8 mouse cellular contexts compared by ENCODE assay signal in genomic region chr1:43163084-43163466, GRCm38 (mm10). TPM values are rescaled to one million over a fixed set of nuclear protein-coding genes. Genes with fewer than 3 reads are reported as not detected.
A peak's percentile ranks its signal among the peaks of the same experiment; 100 is the strongest.
DNase-seq lines count a peak whose midpoint lies in the region; ATAC-seq and TF ChIP-seq lines count a peak whose summit lies in the region.

No protein-coding gene starts in this region.

- intact Hi-C loops in gastrocnemius, adult 2 months (cut with DNase I): no loop called here

- H3K4me1 ChIP-seq in forebrain, embryonic 16.5 days (replicated peaks; ENCODE audit: control insufficient read depth, insufficient read depth, low read length): peaks cover 7% of the 10 kb centered on the region; the same call in 1 of the 2 replicates
- H3K4me1 ChIP-seq in liver, embryonic 13.5 days (replicated peaks): peaks cover 7% of the 10 kb centered on the region; the same call in 1 of the 2 replicates

- peak overlapping the region; percentile 83 for H3K27ac ChIP-seq in gastrocnemius, adult 2 months
- no peak overlapping the region for H3K27ac ChIP-seq in forebrain, embryonic 16.5 days (ENCODE audit: low read length)
- H3K27ac ChIP-seq in liver, embryonic 13.5 days: no peak overlapping the region

- H3K4me3 ChIP-seq in gastrocnemius, adult 2 months: peak overlapping the region; percentile 88
- H3K4me3 ChIP-seq in C2C12 (ENCODE audit: insufficient read depth, poor library complexity, severe bottlenecking): peak overlapping the region; percentile 82
- H3K4me3 ChIP-seq in forebrain, embryonic 16.5 days (replicated peaks; ENCODE audit: low read length): peak overlapping the region; percentile 85
- peak overlapping the region; percentile 54 for H3K4me3 ChIP-seq in liver, embryonic 13.5 days (replicated peaks)

- H3ac ChIP-seq in C2C12 (ENCODE audit: control insufficient read depth, insufficient read length, low read depth): peak overlapping the region; percentile 94

- H3K4me2 ChIP-seq in forebrain, embryonic 16.5 days (ENCODE audit: low read length): peak overlapping the region; percentile 98
- H3K4me2 ChIP-seq in liver, embryonic 13.5 days: peak overlapping the region; percentile 68

- no peak for ATAC-seq in forebrain, embryonic 16.5 days
- no peak for ATAC-seq in liver, embryonic 13.5 days (ENCODE audit: low read depth)

- 0% methylated on average over 5 of the region's 6 CpGs for WGBS in forebrain, embryonic 16.5 days
- whole genome bisulfite sequencing in liver, embryonic 13.5 days (ENCODE audit: insufficient replicate concordance): 2% methylated on average over 6 of the region's 6 CpGs

- H3K9me3 ChIP-seq in forebrain, embryonic 16.5 days (ENCODE audit: control insufficient read depth, low read length): peaks cover 4% of the 10 kb centered on the region; the same call in 1 of the 2 replicates
- no peaks in the 10 kb centered on the region for H3K9me3 ChIP-seq in liver, embryonic 13.5 days (replicated peaks)

- DNase-seq in gastrocnemius, adult 2 months: no peak
- no peak for DNase-seq in gastrocnemius, postnatal 4 days (ENCODE audit: low spot score in 2 of 2)
- no peak for DNase-seq in liver, embryonic 13.5 days
- no peak for DNase-seq in T-cell, adult 2 months (ENCODE audit: low spot score)
- no peak for DNase-seq in gastrocnemius, adult 18-20 months (ENCODE audit: low spot score)
- no peak for DNase-seq in left cerebral cortex, adult 11 months (ENCODE audit: low spot score)

- no peak for TF ChIP-seq CTCF in gastrocnemius, adult 2 months (IDR thresholded peaks at IDR 0.05)
- TF ChIP-seq CTCF in C2C12 (IDR thresholded peaks at IDR 0.05; ENCODE audit: control insufficient read depth, insufficient read depth, insufficient read length): no peak

- peaks cover 57% of the 10 kb centered on the region for H3K79me2 ChIP-seq in C2C12 (ENCODE audit: control insufficient read depth, insufficient read depth)

- peaks cover 44% of the 10 kb centered on the region for H3K36me3 ChIP-seq in C2C12 (ENCODE audit: control insufficient read depth, insufficient read depth)
- H3K36me3 ChIP-seq in forebrain, embryonic 16.5 days (ENCODE audit: control insufficient read depth, insufficient read depth): no peaks in the 10 kb centered on the region
- no peaks in the 10 kb centered on the region for H3K36me3 ChIP-seq in liver, embryonic 13.5 days

- H3K9ac ChIP-seq in forebrain, embryonic 16.5 days (replicated peaks; ENCODE audit: low read depth, low read length): peak overlapping the region; percentile 91
- 0 out of 2 replicates have a peak overlapping the region, but pooled peaks have one; percentile 49 for H3K9ac ChIP-seq in liver, embryonic 13.5 days

- H3K79me3 ChIP-seq in C2C12 (ENCODE audit: low read depth): peaks cover 52% of the 10 kb centered on the region

- no peaks in the 10 kb centered on the region for H3K27me3 ChIP-seq in C2C12 (ENCODE audit: control insufficient read depth, insufficient read depth, insufficient read length)
- 0 out of 2 replicates have a peak, but pooled peaks cover 3% of the 10 kb centered on the region for H3K27me3 ChIP-seq in forebrain, embryonic 16.5 days (replicated peaks; ENCODE audit: control insufficient read depth, insufficient read depth, low read length)
- H3K27me3 ChIP-seq in liver, embryonic 13.5 days: peaks cover 30% of the 10 kb centered on the region

TF ChIP-seq in C2C12, 6 proteins besides CTCF, POLR2A, EP300 and RAD21:
- no peak for TF ChIP-seq MYOD1 (IDR thresholded peaks at IDR 0.05; ENCODE audit: control insufficient read depth, insufficient read length, low read depth)
- TF ChIP-seq USF1 (IDR thresholded peaks at IDR 0.05; ENCODE audit: low read depth): peak; percentile 8
- TF ChIP-seq FOSL1 (IDR thresholded peaks at IDR 0.05; ENCODE audit: insufficient read depth, low read length, poor library complexity, severe bottlenecking): no peak
- no peak for TF ChIP-seq MYOG (IDR thresholded peaks at IDR 0.05; ENCODE audit: control insufficient read depth, extremely low read depth, insufficient read length)
- TF ChIP-seq MAX (IDR thresholded peaks at IDR 0.05): peak; percentile 90
- TF ChIP-seq CEBPB (IDR thresholded peaks at IDR 0.05; ENCODE audit: low read depth): no peak

RNA-seq across cellular contexts. Expression of gene Fhl2, which starts 33.7 kb away (rescaled TPM):
- 1 to 10 TPM; 3.0 to 8.3 TPM for total RNA-seq in gastrocnemius, adult 2 months (2021)
- 10 to 100 TPM; 28.0 to 33.3 TPM for total RNA-seq in gastrocnemius, postnatal 4 days (2021)
- 135 TPM for polyA plus RNA-seq in C2C12 (2012; fragmentation: generic; extraction: Trizol)
- polyA plus RNA-seq in forebrain, embryonic 16.5 days (2015; fragmentation: Nextera tagmentation; extraction: Ambion mirVana): 16.4 and 17.2 TPM in 2 replicates
- polyA plus RNA-seq in liver, embryonic 13.5 days (2015; fragmentation: Nextera tagmentation; extraction: Ambion mirVana): 3.5 and 4.6 TPM in 2 replicates
- 1 to 10 TPM; 4.4 to 6.7 TPM for total RNA-seq in gastrocnemius, adult 18-20 months (2021)
